Mouse (Mus musculus) kidney, adult 2 months (tissue): Measurements from ENCODE around the gene Ddit4.

ENCODE experiments used
- CTCF ChIP-seq: fragments of 200-500 bp; conservative IDR thresholded peaks from 2 replicates; pipeline ENCODE4 v1.5.1; 2011; ENCODE audit warnings: low read depth, mild to moderate bottlenecking, control low read depth, low read length, moderate library complexity, mixed read lengths; ENCODE audit not compliant: insufficient read depth, insufficient read length
- POLR2A ChIP-seq: fragments of 200-500 bp; IDR thresholded peaks from one replicate; pipeline ENCODE4 v1.6.1; 2011; ENCODE audit warnings: low read depth, low read length, control low read depth

- TF ChIP-seq CTCF (no peak), POLR2A (no peak)
Measured at GRCm38 (mm10) chr10:59988036-59988435, 36.4 kb upstream of the Ddit4 start.
